Mouse (Mus musculus) C2C12 (cell line): ENCODE results near the gene Kif19a.

Experiments used
- CEBPB ChIP-seq: IDR thresholded peaks from one replicate; pipeline ENCODE4 v1.6.1; 2011; ENCODE audit warnings: low read depth, mild to moderate bottlenecking, control low read depth, moderate library complexity
- CTCF ChIP-seq: IDR thresholded peaks from one replicate; pipeline ENCODE4 v1.5.1; 2011; ENCODE audit not compliant: control insufficient read depth, insufficient read depth, insufficient read length
- MAX ChIP-seq: IDR thresholded peaks from one replicate; pipeline ENCODE4 v1.6.1; 2011; ENCODE audit warnings: mild to moderate bottlenecking, control low read depth
- MYOD1 ChIP-seq: IDR thresholded peaks from one replicate; pipeline ENCODE4 v1.6.1; 2011; ENCODE audit warnings: low read depth; ENCODE audit not compliant: control insufficient read depth, insufficient read length
- MYOG ChIP-seq: IDR thresholded peaks from one replicate; pipeline ENCODE4 v1.6.1; 2011; ENCODE audit not compliant: control insufficient read depth, insufficient read length; ENCODE audit errors: extremely low read depth
- USF1 ChIP-seq: IDR thresholded peaks from one replicate; pipeline ENCODE4 v1.6.1; 2011; ENCODE audit warnings: low read depth, mild to moderate bottlenecking, control low read depth, moderate library complexity

DNA sequence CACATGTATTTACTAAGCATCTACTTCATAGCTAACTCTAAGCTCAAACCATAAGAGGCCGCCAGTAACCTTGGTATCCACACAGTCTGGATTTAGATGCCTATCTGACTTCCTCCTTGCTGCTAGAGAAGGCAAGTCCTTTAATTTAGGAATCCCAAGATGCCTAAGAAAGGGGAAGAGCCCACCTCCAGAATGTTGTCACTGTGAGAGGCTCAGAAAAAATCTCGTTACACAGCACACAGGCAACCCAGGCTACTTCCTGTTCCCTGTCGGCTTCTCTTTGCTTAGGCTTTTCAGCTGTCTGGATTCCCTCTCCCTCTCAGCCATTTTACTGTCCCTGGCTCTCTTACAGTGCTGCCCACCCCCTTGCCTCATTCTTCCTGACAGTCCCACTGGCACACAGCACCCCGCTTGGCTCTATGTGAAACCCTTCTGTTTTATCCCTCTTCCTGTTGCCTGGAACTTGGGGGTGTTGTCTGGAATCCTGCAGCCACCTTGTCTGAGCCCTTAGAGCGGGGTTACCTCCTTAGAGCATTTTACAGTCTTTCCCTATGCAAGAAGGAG lies 27.8 kb downstream of the Kif19a start:
- TF ChIP-seq MYOD1 (no peak), CTCF (no peak), MAX (no peak), USF1 (no peak), CEBPB (no peak), MYOG (no peak)
